Mouse (Mus musculus) midbrain, postnatal 0 days (tissue): Measurements from ENCODE around the gene Cd63. TPM values are rescaled to one million over a fixed set of nuclear protein-coding genes. Genes with fewer than 3 reads are reported as not detected.

ENCODE experiments used
- ATAC-seq: fragments of 200-750 bp; cut with Nextera tagmentation; 2 replicates; pipeline ENCODE4 v1.8.0; 2017; ENCODE audit warnings: moderate number of reproducible peaks, mild to moderate bottlenecking, moderate TSS enrichment, moderate library complexity; ENCODE audit not compliant: low FRiP score
- DNase-seq: peaks from one replicate; pipeline ENCODE4 v3.0.0-alpha.2; 2015; ENCODE audit warnings: low spot score
- H3K27ac ChIP-seq: fragments of 300-500 bp; sonication (generic); 2 replicates; pipeline ENCODE4 v1.5.1; 2014; ENCODE audit warnings: low read depth, mild to moderate bottlenecking, low read length, mixed read lengths
- H3K27me3 ChIP-seq: fragments of 300-500 bp; sonication (generic); 2 replicates; pipeline ENCODE4 v1.6.1; 2014; ENCODE audit warnings: low read length, control low read depth, mixed read lengths; ENCODE audit not compliant: insufficient read depth
- H3K36me3 ChIP-seq: fragments of 300-500 bp; sonication (generic); 2 replicates; pipeline ENCODE4 v1.6.1; 2014; ENCODE audit warnings: low read length, control low read depth, mixed read lengths; ENCODE audit not compliant: insufficient read depth
- H3K4me1 ChIP-seq: fragments of 300-500 bp; sonication (generic); 2 replicates; pipeline ENCODE4 v1.6.1; 2014; ENCODE audit warnings: mild to moderate bottlenecking, control low read depth, antibody characterized with exemption, low read length, mixed read lengths; ENCODE audit not compliant: insufficient read depth
- H3K4me2 ChIP-seq: fragments of 300-500 bp; sonication (generic); 2 replicates; pipeline ENCODE4 v1.6.1; 2014; ENCODE audit warnings: low read depth, mild to moderate bottlenecking, low read length, mixed read lengths; ENCODE audit not compliant: poor library complexity, severe bottlenecking
- H3K4me3 ChIP-seq: fragments of 300-500 bp; sonication (generic); 2 replicates; pipeline ENCODE4 v1.5.1; 2014; ENCODE audit warnings: low read depth, mild to moderate bottlenecking, low read length, moderate library complexity
- H3K9ac ChIP-seq: fragments of 300-500 bp; sonication (generic); replicated peaks from 2 replicates; pipeline ENCODE4 v1.6.1; 2014; ENCODE audit warnings: mild to moderate bottlenecking, low read length, moderate library complexity, mixed read lengths; ENCODE audit not compliant: poor library complexity, severe bottlenecking
- H3K9me3 ChIP-seq: fragments of 300-500 bp; sonication (generic); 2 replicates; pipeline ENCODE4 v1.6.1; 2016; ENCODE audit warnings: low read length, control low read depth
- CTCF ChIP-seq: IDR thresholded peaks from 2 replicates; pipeline ENCODE4 v1.5.1; 2016; ENCODE audit warnings: antibody characterized with exemption, mild to moderate bottlenecking
- WGBS: fragments of 180-500 bp; shearing (Covaris S2); extraction: QIAGEN DNeasy Blood & Tissue Kit; methylation state at CpG from one replicate; pipeline ENCODE4 v1.1.7; 2014; 5-methylcytosine and 5-hydroxymethylcytosine counted together
- polyA plus RNA-seq: library from polyadenylated mRNA; unstranded; fragments of >200 nt; fragmentation: Nextera tagmentation; extraction: Ambion mirVana; gene quantifications from 2 replicates; pipeline ENCODE4 v1.2.1, GENCODE M21; 2015
- total RNA-seq: library from RNA; depleted of rRNA; stranded (reverse); fragments of >200 nt; gene quantifications from 2 replicates; pipeline ENCODE4 v1.2.3, GENCODE M21; 2014

Cd63 gene
- total and polyA plus RNA-seq, 2 experiments from 2014 or later, result 16.6 to 238 TPM

DNA sequence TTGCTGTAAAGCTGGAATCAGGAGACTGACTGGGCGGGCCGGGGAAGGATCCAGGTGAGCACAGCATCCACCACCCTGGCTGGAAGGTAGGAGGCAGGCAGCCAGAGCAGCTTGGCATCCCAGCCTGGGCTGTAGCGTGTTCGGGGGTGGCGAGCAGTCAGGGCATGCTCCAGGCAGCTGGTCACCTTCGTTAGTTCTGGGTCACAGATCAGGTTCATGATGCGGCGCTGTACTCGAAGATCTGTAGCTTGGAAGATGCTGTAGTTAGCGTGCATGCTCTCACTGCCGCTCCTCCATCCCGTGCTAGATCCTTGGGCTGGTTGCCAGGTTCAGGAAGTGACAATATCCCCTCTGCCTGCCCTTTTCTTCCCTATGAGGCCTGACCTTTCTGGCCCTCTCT, 12.9 kb downstream of the Cd63 start:
- WGBS, result 85% methylated on average over 12 of the region's 12 CpGs
- H3K27me3 ChIP-seq, result no peaks in the 10 kb centered on the region
- ATAC-seq, result no peak

DNA sequence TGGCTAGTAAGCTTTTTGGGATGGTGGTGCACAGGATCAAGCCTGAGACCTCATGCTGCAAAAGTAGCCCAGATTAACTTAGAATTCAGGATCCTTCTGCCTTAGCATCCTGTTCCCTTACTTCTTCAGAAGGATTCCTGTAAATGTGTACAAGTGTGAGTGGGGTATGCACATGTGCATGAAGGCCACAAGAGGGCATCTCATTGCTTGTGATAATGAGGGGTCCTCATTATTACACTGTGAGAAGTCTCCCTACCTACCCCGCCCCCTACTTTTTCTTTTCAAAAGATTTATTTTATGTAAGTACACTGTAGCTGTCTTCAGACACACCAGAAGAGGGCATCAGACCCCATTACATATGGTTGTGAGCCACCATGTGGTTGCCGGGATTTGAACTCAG, 14.8 kb downstream of the Cd63 start:
- Histone ChIP-seq H3K4me2 (no peak overlapping the region), H3K4me3 (no peak overlapping the region), H3K36me3 (no peaks in the 10 kb centered on the region; the same call in 1 of the 2 replicates), H3K9me3 (no peaks in the 10 kb centered on the region), H3K9ac (no peak overlapping the region), H3K27me3 (no peaks in the 10 kb centered on the region), H3K4me1 (peaks cover 2% of the 10 kb centered on the region; the same call in 1 of the 2 replicates), H3K27ac (no peak overlapping the region)
- WGBS, result 92% methylated on average over 2 of the region's 2 CpGs
- ATAC-seq (no peak), DNase-seq (no peak)
- TF ChIP-seq CTCF, result peak; percentile 56

More for the DNA sequence above, 12.9 kb downstream of the Cd63 start:
- no peak overlapping the region for H3K27ac ChIP-seq
- H3K4me3 ChIP-seq, result no peak overlapping the region
- no peak overlapping the region for H3K4me2 ChIP-seq
- H3K9me3 ChIP-seq, result no peaks in the 10 kb centered on the region
- peaks cover 5% of the 10 kb centered on the region; the same call in 1 of the 2 replicates for H3K4me1 ChIP-seq
- no peak overlapping the region for H3K9ac ChIP-seq
- no peaks in the 10 kb centered on the region; the same call in 1 of the 2 replicates for H3K36me3 ChIP-seq
- no peak for DNase-seq
- TF ChIP-seq CTCF, result no peak

DNA sequence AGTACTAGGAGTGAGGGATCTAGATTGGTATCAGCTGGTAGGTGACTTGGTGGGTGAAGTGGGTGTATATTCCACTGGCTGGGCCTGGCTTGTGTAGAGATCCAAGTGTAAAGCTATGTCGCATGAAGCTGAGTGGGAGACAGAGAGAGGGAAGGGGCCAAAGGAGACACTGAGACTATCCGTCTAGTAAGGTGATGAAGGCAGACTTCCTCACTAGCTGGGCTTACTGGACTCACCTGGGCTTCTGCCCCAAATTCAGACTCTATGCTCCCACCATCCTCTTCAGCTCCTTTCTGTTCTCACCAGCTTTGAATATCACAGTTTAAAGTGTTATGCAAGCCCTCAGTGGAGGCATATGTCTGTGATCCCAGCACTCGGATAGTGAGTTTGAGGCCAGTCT, 15.9 kb downstream of the Cd63 start:
- ATAC-seq, result no peak
- TF ChIP-seq CTCF, result no peak
- WGBS, result 97% methylated on average over 3 of the region's 3 CpGs

DNA sequence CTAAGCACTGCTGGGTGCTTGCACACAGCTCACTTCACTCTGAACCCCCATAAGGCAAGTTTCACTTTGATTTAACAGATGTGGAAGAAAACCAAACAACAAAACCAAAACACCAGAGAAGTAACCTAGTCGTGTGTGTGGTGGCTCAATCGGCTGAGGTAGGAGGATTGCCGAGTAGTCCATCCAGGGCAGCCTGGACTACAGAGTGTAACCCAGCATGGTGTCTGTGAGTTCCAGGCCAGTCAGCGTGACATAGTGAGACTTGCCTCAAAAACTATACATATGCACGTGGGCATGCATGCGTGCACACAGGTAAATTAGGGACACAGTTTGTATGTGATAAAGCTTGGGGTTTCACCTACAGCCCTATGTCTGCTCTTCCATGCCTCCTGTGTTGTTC, 16.6 kb downstream of the Cd63 start:
- WGBS, result 88% methylated on average over 6 of the region's 6 CpGs
- DNase-seq (no peak), ATAC-seq (no peak)
- H3K4me2 ChIP-seq, result no peak overlapping the region
- TF ChIP-seq CTCF, result no peak
- no peaks in the 10 kb centered on the region; the same call in 1 of the 2 replicates for H3K36me3 ChIP-seq
- H3K4me3 ChIP-seq, result no peak overlapping the region
- H3K4me1 ChIP-seq, result peaks cover 7% of the 10 kb centered on the region; the same call in 1 of the 2 replicates
- H3K27me3 ChIP-seq, result no peaks in the 10 kb centered on the region
- H3K27ac ChIP-seq, result no peak overlapping the region
- H3K9ac ChIP-seq, result no peak overlapping the region
- H3K9me3 ChIP-seq, result no peaks in the 10 kb centered on the region

More for the DNA sequence above, 15.9 kb downstream of the Cd63 start:
- no peak overlapping the region for H3K4me2 ChIP-seq
- H3K27ac ChIP-seq, result no peak overlapping the region
- H3K4me1 ChIP-seq, result no peaks in the 10 kb centered on the region
- H3K9me3 ChIP-seq, result no peaks in the 10 kb centered on the region
- no peak overlapping the region for H3K9ac ChIP-seq
- H3K27me3 ChIP-seq, result no peaks in the 10 kb centered on the region
- no peaks in the 10 kb centered on the region; the same call in 1 of the 2 replicates for H3K36me3 ChIP-seq
- H3K4me3 ChIP-seq, result no peak overlapping the region
- DNase-seq, result no peak

DNA sequence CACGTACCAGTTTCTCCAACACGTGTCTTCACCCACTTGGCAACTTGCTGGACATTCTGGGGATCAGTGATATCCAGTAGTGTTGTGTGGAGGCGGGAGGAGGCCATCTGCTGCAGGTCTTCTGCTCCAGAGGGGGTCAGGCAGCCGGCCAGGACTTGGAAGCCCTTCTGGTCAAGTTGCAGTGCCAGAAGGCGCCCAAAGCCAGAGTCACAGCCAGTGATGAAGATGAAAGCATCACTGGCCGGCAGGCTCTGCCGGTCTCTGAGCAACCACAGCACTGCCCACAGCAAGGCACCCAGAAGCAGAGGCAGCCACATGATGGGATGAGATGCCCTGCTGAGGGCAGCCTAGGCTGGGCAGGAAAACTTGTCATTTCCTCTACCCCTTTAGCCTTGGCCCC, 17.5 kb downstream of the Cd63 start:
- 67% methylated on average over 7 of the region's 7 CpGs for WGBS
- no peak overlapping the region for H3K4me2 ChIP-seq
- ATAC-seq (no peak), DNase-seq (peak; percentile 76)
- H3K36me3 ChIP-seq, result no peaks in the 10 kb centered on the region; the same call in 1 of the 2 replicates
- H3K27me3 ChIP-seq, result no peaks in the 10 kb centered on the region
- no peak for TF ChIP-seq CTCF
- H3K4me3 ChIP-seq, result no peak overlapping the region
- no peak overlapping the region for H3K27ac ChIP-seq
- H3K9me3 ChIP-seq, result no peaks in the 10 kb centered on the region
- H3K4me1 ChIP-seq, result peaks cover 9% of the 10 kb centered on the region; the same call in 1 of the 2 replicates
- H3K9ac ChIP-seq, result no peak overlapping the region

DNA sequence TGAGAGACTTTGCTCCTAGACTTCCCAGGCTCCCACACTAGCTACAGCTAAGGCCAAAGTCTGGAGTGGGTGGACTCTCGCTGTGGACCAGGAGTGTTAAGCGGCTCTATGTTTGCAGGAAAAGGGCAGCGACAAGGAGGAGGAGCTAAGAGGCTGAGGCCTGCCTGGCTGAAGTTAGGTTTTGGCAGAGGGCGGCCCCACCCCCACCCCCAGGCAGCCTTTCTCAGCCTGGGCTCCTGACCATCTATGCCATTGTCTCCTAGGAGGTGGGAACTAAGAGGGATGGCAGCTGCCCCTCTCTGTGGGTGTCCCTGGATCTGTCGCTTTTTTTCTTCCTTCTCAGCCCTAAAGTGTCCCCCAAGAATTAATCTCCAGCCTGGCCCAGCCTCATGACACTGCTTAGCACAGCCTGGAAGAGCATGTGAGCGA, 18.4 kb downstream of the Cd63 start:
- ATAC-seq, result no peak
- DNase-seq, result peak; percentile 80
- peak overlapping the region; percentile 24; the same call in 1 of the 2 replicates for H3K9ac ChIP-seq
- peaks cover 9% of the 10 kb centered on the region; the same call in 1 of the 2 replicates for H3K4me1 ChIP-seq
- peak overlapping the region; percentile 51; the same call in 1 of the 2 replicates for H3K27ac ChIP-seq
- 9% methylated on average over 6 of the region's 6 CpGs for WGBS
- H3K27me3 ChIP-seq, result no peaks in the 10 kb centered on the region
- no peak for TF ChIP-seq CTCF
- no peak overlapping the region for H3K4me3 ChIP-seq
- H3K4me2 ChIP-seq, result no peak overlapping the region
- no peaks in the 10 kb centered on the region; the same call in 1 of the 2 replicates for H3K36me3 ChIP-seq
- H3K9me3 ChIP-seq, result no peaks in the 10 kb centered on the region
